Mouse (Mus musculus) urinary bladder, postnatal 10 days (tissue): Measurements from ENCODE around the gene Zbed4.
"Not testable (repeated sequence)": the region's sequence is repeated elsewhere in the genome, so short reads cannot be mapped to it uniquely, and the experiment has no call there.

Experiments
- DNase-seq: peaks from one replicate; pipeline ENCODE4 v3.0.0; 2022; ENCODE audit warnings: low spot score

Zbed4 gene

DNA sequence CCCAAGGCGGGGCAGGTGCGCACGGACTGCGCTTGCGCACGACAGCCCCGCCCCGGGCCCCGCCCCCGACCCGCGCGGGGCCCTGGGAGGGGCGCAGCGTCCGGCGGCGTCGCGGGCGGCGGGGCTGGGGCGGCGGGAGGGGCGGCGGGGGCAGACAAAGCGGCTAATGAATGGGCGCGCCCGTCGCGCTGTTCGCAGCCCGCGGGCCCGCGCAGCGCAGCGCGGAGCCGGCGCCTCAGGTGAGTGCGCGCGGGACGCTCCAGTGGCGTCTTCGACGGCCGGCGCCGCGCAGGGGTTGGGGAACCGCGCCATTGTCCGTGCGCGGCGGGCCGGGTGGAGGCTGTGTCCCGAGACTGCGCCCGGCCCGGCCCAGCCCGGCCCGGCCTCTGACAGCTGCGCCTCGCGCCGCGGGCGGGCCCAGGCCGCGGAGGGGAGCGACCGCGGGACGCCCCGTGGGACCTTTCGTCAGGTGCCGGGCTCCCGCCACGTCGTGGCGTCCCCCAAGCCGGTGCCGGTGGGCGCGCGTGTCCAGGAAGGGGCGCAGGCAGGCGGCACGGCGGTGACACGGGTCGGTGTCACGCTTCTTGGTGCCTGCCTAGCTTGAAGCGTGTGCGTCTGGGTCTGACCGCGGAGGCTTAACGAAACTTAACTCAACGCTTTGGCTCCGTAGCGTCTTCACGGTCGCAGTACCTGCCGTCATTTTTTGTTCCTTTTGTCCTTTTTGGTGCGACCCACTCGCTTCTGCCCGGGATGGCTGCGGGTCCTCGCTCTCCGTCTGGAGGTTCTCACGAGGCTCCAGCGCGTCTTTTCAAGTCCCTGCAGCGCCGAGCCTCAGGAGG is at the start of gene Zbed4:
Gene Zbed4 (plus strand): TSS at position 97 of the 839 bp plus-strand sequence.
- DNase-seq: no peak

DNA sequence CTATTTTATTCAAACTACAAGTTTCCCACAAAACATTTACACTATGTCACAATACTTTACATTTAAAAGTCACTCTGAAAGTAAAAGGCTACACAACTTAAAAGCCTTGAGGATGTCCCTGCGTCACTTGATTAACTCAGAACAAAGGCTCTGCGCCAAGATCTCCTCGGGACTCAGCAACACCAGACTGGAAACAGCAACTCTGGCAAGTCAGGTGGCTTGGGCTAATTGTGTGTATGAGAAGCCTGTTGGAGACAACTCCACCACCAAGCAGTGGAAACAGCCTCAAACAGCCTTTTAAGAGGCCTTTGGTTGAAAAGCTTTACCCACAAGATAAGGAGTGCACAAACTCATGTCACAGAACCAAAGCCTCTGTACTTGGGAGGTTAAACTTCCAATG is 49.0 kb upstream of the Zbed4 start:
- no peak for DNase-seq

DNA sequence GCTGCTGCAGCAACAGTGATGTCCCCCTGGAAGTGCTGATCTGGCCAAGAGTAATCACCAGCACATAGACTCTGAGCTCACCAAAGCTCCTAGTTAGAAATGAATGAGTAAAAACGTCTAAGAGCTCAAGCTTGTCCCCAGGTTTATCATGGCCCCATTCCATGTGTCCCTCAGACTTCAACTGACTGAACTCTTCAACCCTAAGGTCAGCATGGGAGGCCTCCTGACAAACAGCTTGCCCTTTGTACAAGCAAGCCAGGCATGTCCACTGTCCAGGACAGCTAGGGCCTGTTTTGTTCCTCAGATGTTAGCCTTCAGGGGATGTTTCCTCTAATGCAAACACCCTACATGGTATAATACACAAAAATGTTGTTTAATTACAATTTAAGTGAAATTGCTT is 47.2 kb upstream of the Zbed4 start:
- DNase-seq: no peak

DNA sequence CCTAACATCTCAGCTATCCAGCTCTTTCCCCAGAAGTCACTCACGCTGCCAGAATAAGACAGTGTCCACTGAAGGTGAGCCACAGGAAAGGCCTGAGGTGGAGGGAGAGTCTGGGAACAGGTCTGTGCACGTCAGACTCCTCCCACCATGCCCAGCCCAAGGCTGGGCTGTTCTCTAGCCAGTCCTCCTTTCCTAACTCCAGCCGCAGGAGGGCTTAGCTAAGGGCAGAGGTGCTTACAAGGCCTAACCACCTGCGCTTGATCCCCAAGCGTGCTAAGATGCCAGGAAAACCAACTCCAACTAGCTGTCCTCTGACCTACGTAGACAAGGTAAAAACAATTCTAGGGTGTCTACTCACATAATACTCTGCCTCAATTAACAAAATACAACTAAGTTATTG is 45.1 kb upstream of the Zbed4 start:
- no peak for DNase-seq

DNA sequence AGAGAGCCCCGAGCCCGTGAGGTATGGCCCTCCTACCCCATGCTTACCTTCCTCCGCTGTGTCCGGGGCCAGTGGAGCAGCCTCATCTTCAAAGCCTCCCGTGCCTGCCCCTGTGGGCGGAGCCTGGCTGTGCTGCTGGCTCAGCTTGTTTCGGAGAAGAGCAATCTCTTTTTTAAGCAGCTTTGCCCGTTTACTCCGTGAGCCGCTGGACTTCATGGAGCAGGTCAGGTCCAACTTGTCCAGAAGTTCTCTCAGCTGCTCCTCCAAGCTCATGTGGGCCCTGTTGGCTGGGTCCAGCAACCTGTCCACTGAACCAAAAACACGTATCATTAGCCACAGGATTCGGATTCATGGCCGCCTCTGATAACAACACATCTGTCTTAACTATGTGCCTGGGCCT is 44.5 kb upstream of the Zbed4 start:
- DNase-seq: not testable (repeated sequence)

DNA sequence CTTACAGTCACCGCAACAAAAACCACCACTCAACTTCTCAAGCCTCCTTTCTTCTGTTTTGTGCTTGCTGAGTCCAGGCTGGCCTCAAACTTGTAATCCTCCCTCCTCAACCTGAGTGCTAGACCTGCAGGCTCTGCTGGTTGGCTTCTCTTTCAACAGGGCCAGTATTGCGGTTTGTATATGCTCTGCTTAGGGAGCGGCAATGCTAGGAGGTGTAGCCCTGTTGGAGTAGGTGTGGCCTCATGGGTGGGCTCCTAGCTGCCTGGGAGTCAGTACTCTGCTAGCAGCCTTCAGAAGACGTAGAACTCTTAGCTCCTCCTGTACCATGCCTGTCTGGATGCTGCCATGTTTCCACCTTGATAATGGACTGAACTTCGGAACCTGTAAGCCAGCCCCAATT is 43.3 kb upstream of the Zbed4 start:
- DNase-seq: no peak

DNA sequence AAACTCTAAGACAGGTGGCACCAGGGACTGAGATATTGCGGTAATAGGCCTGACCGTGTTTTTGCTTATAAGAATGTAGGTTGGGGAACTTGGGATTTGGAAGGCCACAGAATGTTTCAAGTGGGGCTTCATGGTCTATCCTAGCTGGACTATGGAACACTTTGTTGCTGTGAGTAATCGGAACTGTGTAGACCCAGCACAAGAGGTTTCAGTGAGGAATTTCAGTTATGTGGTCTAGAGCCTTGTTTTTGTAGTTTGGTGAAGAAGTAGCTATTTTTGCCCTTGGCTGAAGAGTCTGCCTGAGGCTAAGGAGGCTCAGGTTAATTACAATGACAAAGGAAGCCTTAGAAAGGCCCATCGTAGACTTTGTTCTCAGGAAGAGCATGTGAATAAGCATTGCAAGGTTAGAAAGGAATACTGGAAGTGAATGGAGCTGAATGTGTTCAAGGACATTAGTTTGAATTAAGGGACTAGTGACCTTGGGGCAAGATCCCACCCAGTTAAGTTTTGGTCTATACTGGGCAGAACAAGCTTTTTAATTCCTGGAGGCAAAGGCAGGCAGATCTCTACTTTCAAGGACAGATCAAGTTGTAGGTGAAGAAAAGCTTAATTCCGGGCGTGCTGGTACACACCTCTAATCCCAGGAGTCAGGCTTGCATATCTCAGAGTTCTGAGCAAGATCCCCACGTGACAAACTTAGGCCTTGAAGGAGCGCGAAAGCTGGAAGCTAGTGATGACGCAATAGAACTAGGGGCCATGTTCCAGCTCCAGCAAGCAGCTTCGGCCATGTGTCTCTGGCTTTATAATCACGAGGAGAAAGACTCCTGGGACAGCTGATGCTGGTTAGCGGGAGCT is 42.6 kb upstream of the Zbed4 start:
- DNase-seq: no peak

DNA sequence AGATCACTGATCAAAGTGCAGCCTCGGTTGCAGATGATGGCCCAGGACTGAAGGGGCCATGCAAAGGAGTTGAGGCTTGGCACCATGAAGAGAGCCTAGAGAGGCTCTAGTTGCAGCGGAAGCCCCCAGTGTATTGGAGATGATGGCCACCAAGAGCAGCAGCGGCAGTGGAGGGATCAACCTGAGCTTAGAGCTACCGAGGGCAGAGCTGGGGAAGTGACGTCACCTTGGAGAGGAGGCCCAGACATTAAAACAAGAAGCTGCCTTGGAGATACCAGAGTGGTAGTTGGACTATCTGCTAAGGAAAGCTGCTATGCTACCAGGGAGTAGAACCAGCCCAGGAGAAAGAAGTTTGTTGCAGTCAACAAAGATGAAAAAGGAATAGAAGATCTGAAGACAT is 41.6 kb upstream of the Zbed4 start:
- DNase-seq: no peak

DNA sequence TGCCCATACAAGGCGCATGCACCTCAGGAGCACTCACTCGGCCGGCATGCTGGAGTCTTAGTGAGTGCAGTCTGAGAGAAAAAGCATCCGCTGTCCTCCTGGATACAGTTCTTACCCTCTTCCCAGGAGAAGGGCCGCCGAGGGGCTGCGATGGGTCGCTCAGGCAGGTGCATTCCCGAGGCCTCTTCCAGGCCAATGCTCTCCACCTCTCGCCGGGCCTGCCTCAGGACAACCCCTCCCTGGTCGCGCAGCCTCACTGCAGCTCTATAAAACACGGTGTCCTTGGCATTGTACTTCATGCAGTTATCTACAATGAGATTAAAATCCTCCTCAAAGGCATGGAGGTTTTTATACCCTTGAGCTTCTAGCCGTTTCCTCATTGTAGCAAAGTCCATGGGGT is 39.0 kb upstream of the Zbed4 start:
- DNase-seq: no peak

DNA sequence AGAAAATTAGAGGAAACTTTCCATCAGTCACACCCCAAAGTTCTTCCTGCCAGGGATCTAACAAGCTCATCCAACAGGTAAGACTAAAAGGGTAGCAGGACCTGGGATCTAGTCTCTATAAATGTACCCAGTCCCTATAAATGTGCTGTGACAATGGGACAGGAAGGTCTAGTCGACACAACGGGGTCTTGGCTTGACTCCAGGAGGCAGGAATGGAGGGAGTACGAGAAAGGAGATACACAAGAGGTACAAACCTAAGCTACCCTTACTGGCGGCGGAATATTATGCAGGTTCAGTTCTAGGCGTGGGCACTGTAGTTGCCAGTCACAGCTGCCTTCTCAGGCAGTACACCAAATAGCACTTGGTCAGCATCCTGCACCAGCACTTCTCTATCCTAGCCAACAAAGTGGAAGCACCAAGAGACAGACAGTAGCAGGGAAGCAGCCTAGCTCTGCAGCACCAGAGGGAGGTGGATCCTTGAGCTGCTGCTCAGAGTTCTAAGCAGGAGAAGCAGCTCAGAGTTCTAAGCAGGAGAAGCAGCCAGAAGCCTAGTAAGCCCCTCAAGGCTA is 37.4 kb upstream of the Zbed4 start:
- no peak for DNase-seq

DNA sequence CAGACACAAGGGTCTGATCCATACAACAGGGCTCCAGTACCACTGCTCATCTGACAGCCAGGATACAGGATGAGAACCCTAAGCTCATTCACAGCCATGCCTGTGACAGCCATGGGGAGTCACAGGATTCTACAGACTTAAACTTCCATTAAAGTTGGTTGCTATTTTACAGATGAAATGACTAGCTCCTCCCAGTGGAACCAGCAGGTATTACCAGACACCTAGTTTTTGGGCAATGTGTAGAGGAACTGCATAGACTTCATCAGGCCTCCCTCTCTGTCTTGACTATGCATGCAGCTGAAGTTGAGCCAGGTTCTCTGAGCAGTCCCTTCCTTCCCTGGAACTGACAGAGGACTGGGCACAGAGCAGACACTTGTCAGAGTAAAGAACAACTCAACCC is 35.1 kb upstream of the Zbed4 start:
- no peak for DNase-seq

DNA sequence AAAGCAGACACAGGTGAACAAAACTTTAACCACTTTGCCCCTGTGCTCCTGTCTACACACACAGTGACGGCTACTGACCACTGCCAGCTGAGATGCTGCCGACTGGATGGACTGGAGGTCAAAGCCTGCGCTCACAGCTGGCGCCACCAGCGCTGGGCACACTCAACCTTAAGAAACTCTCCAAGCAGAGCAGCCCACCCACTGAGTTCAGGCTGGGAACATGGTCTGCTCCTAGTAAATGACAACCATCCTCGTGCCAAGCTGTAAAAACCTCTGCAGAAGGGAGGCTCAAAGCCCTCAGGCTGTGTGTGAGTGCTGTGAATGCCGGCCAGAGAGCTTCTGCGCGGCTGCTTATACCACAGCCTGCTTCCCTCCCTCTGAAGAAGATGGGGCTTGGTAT is 34.2 kb upstream of the Zbed4 start:
- no peak for DNase-seq

DNA sequence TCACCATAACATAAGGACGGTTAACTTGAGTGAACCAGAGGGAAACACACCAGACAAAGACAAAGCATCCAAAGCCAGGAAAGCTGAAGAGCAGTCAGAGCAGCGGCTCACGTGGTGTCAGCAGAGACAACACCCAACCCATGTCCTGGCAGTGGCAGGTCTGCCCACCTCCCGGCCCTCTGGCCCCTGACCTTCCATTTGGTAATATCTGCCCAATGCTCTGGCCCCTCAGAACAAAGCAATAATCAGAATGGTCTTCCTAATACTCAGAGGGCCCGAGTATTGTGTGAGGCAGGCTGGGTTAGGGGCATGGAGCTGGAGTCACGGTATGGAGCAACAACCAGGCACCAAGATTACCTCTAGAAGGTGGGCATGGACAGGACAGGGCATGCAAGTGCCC is 28.3 kb upstream of the Zbed4 start:
- no peak for DNase-seq

DNA sequence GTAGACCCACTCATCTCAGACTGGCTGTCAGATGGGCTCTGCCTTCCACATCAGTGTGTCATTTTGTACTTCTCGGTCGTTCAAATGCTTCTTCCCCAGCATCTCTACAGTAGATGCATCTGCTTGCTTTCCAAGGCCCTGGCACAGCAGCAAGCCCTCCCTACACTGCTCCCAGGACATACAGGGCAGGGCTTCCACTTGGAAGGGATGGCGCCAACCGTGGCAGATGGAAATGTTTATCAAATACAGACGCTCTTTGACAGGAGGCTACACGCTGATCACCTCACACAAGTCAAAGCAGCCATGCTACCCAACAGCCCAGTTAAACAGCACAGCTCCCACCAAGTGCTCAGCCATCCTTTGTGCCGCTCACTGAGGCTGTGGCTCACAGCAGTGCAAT is 27.1 kb upstream of the Zbed4 start:
- no peak for DNase-seq

DNA sequence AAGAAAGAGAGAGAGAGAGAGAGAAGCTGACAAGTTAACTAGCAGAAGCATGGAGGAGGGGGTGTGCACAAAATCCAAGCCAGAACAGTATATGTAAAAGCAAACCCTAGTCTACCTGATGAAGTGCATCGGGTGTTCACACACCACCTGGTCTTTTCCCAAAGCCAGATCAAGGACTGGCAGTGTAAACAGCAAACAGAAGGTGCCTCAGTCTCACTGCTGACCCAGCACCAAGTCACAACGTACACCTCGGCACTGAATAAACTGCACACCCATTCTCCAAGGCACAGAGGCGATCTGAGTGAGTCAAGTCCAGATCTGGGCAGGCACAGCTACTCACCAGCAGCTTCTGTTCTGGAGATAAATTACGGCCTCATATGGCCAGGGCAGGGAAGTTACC is 26.4 kb upstream of the Zbed4 start:
- DNase-seq: no peak

DNA sequence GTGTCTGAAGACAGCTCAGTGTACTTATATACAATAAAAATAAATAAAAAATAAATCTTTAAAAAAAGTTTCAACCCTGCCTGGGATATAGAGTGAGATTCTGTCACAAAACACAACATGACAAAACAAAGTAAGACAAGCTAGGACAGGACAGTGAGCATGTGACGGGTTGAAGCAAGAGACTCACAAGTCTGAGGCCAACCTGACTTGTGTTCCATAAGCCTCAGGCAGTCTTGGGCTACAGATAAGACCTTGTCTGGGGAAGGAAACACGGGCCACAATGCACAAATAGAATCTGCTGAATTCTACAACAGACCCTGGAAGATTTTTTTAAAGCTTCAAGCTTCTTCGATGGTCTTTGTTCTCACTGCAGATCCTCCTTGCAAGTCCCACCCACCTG is 24.3 kb upstream of the Zbed4 start:
- no peak for DNase-seq

DNA sequence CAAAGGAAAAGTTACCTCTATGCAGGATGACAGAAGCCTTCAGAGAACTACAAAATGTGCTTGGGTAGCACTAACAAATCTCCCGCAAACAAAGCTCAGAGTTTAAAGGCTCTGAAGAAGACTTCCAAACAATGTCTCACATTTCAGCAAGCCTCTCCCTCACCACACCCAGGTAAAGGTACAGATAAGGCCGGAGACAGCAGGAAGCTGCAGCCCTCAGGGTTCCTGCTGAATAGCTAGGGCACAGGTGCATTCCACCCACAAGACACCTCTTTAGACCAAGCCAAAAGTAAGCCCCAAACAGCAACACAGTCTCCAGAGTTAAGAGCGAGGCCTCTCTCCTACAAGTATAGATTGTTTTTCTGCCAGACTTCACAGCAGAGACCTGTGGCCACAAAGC is 20.7 kb upstream of the Zbed4 start:
- DNase-seq: no peak

DNA sequence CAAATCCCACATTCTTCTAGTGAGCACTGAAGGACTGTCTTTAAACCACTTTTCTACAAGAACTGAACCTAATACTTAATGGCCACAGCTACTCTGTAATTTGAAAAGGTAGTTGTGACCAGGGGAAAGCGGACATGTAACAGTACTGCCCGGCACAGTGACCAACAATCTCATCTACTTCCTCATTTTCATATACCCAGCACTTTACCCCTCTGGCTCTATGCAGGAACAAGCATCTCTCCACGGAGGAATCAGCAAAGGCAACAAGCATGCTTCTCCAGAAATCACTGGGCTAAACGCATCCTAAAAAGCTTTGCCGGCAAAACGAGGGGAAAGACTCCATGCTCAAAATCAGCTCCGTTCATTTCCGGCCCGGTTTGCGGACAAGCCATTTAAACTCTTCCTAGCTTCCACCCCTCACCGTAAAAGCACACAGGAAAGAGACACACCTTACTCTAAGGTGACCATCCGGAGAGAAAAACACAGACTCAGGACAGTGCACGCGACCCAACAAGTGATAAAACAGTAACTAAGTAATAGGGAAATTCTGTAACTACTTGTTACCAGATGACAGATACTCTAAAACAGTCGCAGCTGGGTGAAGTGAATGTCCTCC is 18.9 kb upstream of the Zbed4 start:
- DNase-seq: no peak

DNA sequence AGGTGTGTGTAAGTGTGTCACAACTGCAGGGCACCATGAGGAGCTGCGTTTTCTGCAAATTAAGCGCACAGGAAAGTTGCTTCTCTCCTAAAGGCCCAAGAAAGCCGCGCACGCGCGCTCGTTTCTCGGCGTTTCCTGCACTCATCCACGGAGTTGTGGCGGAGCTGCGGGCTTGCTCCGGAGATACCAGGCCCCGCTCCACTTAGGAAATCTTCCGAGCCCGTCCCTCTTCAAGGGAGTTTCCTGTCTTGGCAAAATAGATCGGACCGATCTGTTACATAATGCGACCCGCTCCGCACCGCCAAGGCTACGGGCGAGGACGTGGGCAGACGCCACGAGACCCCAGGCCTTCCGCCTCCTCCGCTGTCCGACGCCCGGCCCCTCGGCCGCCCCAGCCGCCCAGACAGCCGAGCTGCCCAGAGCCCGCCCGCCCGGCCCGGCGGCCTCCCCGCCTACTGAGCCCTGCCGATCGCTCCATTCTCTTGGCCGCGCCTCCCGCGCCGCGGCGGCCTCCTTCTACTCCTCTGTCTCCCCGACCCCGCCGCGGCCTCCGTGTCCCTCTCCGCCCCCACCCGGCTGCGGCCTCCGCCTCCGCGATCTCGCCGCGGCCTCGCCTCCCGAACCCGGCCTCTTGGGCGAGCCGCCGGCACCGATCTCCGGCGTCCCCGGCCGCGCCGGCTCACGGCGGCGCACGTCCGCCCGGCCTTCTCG is 18.3 kb upstream of the Zbed4 start:
- peak; percentile 16 for DNase-seq

DNA sequence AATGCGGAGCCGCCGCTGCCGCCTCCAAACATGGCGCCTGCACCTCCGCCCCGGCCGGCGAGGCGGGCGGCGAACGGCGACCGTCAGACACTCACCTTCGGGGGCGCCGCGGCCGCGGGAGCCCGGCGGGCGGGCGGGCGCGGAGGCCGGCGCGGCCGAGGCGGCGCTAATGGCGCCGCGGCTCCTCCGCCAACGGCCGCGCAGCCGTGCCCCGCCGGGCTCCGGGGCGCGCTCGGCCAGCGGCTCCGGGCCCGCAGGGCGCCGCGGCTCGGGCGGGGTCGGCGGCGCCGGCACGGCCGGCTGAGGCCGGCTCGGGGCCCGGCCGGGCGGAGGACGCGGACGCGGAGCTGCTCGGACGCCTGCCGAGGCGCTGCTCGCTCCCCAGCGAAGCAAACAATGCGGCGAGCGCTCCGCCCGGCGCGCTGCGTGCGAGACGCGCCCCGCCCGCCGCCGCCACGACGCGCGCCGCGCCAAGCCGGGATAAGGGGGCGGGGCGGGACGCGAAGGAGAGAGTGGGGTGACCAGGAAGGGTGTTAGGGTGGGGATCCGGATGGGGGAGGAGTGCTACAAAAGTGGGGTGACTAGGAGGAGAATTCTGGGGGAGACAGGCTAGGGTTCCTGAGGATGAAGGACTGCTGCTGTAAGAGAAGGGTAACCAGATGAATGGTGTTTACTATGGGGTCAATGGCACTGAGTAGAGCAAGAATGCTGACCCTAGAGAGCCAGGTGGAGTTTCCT is 17.5 kb upstream of the Zbed4 start, which contains the start of gene Brd1:
Gene Brd1 (minus strand): TSS at position 400 of the 738 bp plus-strand sequence.
- DNase-seq: peak; percentile 28

DNA sequence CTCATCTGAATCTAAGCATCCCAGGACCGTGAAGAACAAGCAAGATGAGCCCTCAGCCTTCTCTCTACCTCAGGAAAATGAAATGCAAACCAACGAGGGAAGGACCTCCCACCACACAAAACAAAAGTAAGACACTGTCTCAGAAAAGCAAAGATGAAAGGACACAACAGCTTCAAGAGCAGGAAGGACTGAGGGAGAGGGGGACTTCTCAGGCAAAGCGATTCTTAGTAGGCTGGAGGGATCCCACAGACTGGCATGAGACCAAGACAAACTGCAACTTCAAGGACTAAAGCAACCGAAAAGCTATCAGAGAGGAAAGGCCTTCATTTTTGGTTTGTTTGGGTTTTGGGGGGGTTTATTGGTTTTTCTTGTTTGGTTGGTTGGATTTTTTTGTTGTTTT is 15.3 kb upstream of the Zbed4 start:
- DNase-seq: no peak
